Mouse (Mus musculus) forebrain, embryonic 10.5 days (tissue): ENCODE measurements around the gene Nms. TPM values are rescaled to one million over a fixed set of nuclear protein-coding genes. Genes with fewer than 3 reads are reported as not detected.

ENCODE experiments used
- DNase-seq: peaks from one replicate; pipeline ENCODE4 v3.0.0-alpha.2; 2017; ENCODE audit warnings: low spot score; ENCODE audit errors: extremely low spot score
- H3K27ac ChIP-seq: fragments of 300-500 bp; sonication (generic); 2 replicates; pipeline ENCODE4 v1.5.1; 2016; ENCODE audit warnings: mild to moderate bottlenecking
- H3K27me3 ChIP-seq: fragments of 300-500 bp; sonication (generic); 2 replicates; pipeline ENCODE4 v1.6.1; 2016; ENCODE audit warnings: mild to moderate bottlenecking; ENCODE audit not compliant: poor library complexity, severe bottlenecking
- H3K36me3 ChIP-seq: fragments of 300-500 bp; sonication (generic); replicated peaks from 2 replicates; pipeline ENCODE4 v1.6.1; 2016; ENCODE audit warnings: mild to moderate bottlenecking, moderate library complexity
- H3K4me1 ChIP-seq: fragments of 300-500 bp; sonication (generic); 2 replicates; pipeline ENCODE4 v1.6.1; 2016
- H3K4me3 ChIP-seq: fragments of 300-500 bp; sonication (generic); 2 replicates; pipeline ENCODE4 v1.5.1; 2016; ENCODE audit warnings: mild to moderate bottlenecking, moderate library complexity
- H3K9me3 ChIP-seq: fragments of 300-500 bp; sonication (generic); 2 replicates; pipeline ENCODE4 v1.6.1; 2016; ENCODE audit warnings: mild to moderate bottlenecking, moderate library complexity
- WGBS: fragments of 180-500 bp; shearing (Covaris S2); methylation state at CpG from one replicate; pipeline ENCODE4 v1.1.7; 2016; 5-methylcytosine and 5-hydroxymethylcytosine counted together
- polyA plus RNA-seq: library from polyadenylated mRNA; unstranded; fragments of >200 nt; fragmentation: Nextera tagmentation; extraction: Ambion mirVana; gene quantifications from 2 replicates; pipeline ENCODE4 v1.2.1, GENCODE M21; 2016

Nms gene
- not detected in 2 replicates for polyA plus RNA-seq

DNA sequence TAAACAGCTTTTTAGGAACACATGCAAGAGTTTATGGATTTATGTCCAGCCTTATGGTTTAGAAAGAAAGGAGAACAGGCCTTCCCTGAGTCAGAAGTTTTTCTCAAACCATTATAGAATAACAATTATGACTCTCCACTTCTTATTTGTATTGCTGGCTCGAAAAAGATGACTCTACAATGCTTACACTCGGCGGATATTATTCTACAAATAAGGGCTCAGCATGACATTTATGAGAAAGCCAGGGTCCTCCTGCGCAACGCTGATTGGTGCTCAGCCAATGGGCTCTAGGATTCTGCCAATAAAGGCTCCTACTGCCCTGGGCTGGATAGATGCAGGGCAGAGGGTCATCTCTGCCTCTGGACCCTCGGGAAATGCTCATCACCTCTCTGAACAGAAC lies at the start of gene Nms:
Nms (plus strand) TSS at position 301 of the 400 bp plus-strand sequence.
- no peak for DNase-seq
- Histone ChIP-seq H3K27me3 (no peaks in the 10 kb centered on the region), H3K4me1 (no peaks in the 10 kb centered on the region), H3K9me3 (no peaks in the 10 kb centered on the region), H3K36me3 (no peaks in the 10 kb centered on the region), H3K27ac (no peak within 1 kb of the TSS), H3K4me3 (no peak within 1 kb of the TSS)
- 85% methylated on average over 6 of the region's 6 CpGs for WGBS

DNA sequence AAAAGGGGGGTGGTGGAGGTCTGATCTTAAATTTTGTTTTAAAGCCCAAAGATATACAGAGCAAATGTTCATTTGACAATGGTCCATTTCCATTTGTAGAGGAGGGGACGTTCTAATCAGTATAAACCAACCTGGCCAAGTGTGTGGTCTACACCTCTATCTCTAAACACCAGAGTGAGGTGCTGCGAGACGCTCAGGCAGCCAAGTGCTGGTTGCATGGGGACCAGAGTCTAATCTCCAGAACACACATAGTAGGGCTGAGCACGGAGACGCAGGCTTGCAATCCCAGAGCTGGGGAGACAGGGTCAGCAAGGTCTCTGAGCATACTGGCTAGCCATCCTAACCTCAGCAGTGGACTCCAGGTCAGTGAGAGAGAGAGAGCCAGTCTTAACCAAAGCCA lies 47.5 kb upstream of the Nms start:
- DNase-seq: no peak
- H3K4me3 ChIP-seq: no peak overlapping the region
- peaks cover 7% of the 10 kb centered on the region; the same call in 1 of the 2 replicates for H3K36me3 ChIP-seq
- peaks cover 16% of the 10 kb centered on the region for H3K4me1 ChIP-seq
- no peak overlapping the region for H3K27ac ChIP-seq
- H3K9me3 ChIP-seq: no peaks in the 10 kb centered on the region
- peaks cover 9% of the 10 kb centered on the region for H3K27me3 ChIP-seq
- WGBS: 93% methylated on average over 5 of the region's 5 CpGs

DNA sequence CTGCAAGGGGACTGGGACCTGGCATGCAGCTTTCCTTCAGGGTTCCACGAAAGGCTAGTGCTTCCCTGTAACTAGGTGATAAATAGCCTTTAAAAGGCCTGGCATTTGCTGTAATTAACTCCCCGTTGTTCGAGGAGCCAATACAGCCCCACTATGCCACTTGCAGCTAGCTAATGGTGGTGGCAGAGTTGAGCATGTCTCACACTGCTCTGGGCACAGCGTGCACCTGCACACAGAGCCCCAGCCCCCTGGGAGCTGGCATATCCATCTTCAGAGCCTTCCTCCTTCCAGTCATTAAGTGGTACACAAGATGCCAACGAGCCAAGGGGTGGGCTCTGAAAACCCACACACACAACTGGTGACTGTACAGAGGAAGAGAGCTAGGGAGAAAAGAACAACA lies 45.9 kb upstream of the Nms start:
- no peaks in the 10 kb centered on the region for H3K9me3 ChIP-seq
- DNase-seq: no peak
- peaks cover 21% of the 10 kb centered on the region for H3K4me1 ChIP-seq
- H3K27me3 ChIP-seq: peaks cover 25% of the 10 kb centered on the region
- 80% methylated on average over 5 of the region's 5 CpGs for WGBS
- no peak overlapping the region for H3K4me3 ChIP-seq
- peaks cover 7% of the 10 kb centered on the region; the same call in 1 of the 2 replicates for H3K36me3 ChIP-seq
- H3K27ac ChIP-seq: 0 out of 2 replicates have a peak overlapping the region, but pooled peaks have one; percentile 1

DNA sequence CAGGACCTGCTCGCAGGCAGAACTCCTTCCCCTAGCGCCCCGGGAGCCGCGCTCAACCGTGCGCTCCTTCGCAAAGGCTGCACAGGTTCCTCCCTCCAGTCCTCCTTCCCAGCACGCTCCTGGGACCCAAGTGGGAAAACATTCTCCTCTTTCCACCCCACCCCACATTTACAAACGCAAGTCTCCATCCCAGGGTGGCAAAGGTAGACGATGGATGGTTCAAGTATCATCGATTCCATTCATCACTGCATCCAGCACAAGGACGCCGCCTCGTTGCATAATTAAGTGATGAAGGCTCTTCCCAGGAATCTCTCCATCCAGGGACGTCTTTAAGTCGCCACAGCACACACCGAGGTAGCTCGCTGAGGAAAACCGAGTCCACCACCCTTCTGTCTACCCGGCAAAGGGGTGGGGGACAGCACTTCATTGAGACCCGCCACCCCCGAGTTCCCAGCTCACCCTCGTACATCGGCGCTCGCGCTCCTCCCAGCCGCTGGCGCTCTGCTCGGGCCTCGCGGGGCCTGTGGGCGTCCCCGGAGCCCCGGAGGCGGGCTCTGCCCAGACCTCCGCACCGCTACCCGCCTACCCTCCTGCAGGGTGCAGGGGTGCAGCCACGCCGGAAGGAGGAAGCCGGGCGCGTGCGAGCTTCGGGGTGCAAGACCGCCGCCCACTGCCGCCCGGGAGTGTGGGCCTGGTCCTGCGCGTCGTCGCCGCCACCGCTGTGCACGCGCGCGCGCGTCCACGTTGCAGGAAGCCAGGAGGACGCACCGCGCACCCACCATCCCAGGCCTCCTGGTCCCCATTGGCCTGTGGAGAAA lies 41.3 kb upstream of the Nms start, which contains the start of gene Chst10:
Chst10 (minus strand) TSS at position 731 of the 818 bp plus-strand sequence.
- Histone ChIP-seq H3K27me3 (peaks cover 37% of the 10 kb centered on the region), H3K27ac (peak within 1 kb of the TSS; percentile 90), H3K4me1 (peaks cover 24% of the 10 kb centered on the region), H3K9me3 (no peaks in the 10 kb centered on the region), H3K4me3 (peak within 1 kb of the TSS; percentile 82), H3K36me3 (no peaks in the 10 kb centered on the region)
- WGBS: under 1% methylated on average over 67 of the region's 67 CpGs
- peak; percentile 73 for DNase-seq

DNA sequence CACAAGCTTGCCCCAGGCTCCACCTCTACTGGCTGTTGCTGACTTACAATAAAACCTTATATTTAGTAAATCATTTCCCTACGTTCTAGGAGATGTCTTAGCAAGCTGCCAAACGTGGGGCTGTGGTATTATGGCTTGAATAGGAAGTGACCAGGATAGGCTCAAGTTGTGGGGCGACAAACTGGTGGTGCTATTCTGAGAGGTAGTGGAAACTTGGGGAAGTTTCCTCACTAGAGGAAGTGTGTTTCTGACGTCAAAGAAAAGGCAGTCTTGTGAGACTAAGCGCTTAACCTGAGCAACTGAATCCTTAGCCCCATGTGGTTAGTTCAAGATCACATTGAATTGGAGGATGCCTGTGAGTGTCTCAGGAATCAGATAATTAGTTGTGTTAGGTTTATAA lies 36.4 kb upstream of the Nms start:
- 76% methylated on average over 5 of the region's 5 CpGs for WGBS
- H3K4me3 ChIP-seq: no peak overlapping the region
- peaks cover 7% of the 10 kb centered on the region for H3K4me1 ChIP-seq
- DNase-seq: no peak
- H3K27ac ChIP-seq: no peak overlapping the region
- H3K9me3 ChIP-seq: no peaks in the 10 kb centered on the region
- peaks cover 17% of the 10 kb centered on the region for H3K27me3 ChIP-seq
- no peaks in the 10 kb centered on the region for H3K36me3 ChIP-seq

DNA sequence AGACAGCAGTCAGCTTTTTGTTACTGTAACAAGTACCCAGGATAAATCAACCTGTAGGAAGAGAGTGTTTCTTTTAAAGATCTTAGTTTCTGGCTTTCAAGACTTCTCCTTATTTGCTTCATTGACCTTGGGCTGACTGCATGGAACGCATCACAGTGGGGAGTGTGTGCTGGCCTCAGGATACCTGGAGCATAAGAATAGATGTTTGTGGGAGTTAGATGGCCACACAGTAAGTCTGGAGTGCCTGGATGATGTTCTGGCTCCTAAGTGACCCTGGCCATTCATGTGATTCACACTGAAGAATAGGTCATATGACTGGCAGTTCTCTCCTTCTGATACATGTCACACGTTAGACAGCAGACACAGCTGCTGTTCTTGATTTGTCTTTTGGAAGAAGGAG lies 35.0 kb upstream of the Nms start:
- H3K27ac ChIP-seq: no peak overlapping the region
- peaks cover 6% of the 10 kb centered on the region; the same call in 1 of the 2 replicates for H3K27me3 ChIP-seq
- H3K9me3 ChIP-seq: no peaks in the 10 kb centered on the region
- no peak overlapping the region for H3K4me3 ChIP-seq
- no peaks in the 10 kb centered on the region for H3K36me3 ChIP-seq
- 72% methylated on average over 2 of the region's 2 CpGs for WGBS
- H3K4me1 ChIP-seq: no peaks in the 10 kb centered on the region
- no peak for DNase-seq

DNA sequence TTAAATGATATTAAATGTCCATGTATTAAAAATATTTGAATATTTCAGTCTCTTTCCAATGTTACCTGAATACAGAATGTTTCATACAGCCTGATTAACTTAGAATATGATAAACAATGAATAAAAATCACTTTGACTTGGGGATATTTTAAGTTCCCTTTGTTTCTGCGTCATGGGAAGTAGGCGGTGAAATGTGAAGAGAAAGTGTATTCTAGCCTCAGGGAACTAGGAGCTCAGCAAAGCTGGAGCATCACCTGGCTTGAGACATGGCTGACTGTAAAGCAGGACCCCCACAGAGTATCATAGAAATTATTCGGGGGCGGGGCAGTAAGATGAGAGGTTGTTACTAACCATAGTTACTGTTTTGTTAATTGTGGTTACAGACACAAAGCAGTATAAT lies 10.0 kb upstream of the Nms start:
- Histone ChIP-seq H3K36me3 (no peaks in the 10 kb centered on the region), H3K27ac (no peak overlapping the region), H3K4me1 (no peaks in the 10 kb centered on the region), H3K9me3 (no peaks in the 10 kb centered on the region), H3K4me3 (no peak overlapping the region), H3K27me3 (no peaks in the 10 kb centered on the region)
- DNase-seq: no peak
- WGBS: 85% methylated on average over 4 of the region's 4 CpGs

DNA sequence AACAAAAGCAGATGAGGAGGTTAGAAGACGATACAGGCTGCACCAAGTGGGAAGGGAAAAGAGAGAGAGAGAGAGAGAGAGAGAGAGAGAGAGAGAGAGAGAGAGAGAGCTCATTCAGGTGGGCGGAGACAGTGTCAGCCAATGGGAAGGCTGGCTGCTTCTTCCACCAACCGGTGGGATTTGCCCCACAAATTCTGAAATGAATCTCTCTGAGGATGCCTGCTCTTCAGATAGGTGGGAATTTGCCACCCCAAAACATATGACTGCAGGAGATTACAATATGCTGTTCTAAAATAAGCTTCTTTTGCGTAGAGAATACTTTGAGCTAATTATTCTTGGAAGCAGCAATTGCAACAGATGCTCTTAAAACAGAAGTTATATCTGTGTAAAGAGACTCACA lies 9.5 kb upstream of the Nms start:
- no peaks in the 10 kb centered on the region for H3K4me1 ChIP-seq
- H3K27me3 ChIP-seq: no peaks in the 10 kb centered on the region
- DNase-seq: no peak
- no peaks in the 10 kb centered on the region for H3K36me3 ChIP-seq
- H3K4me3 ChIP-seq: no peak overlapping the region
- H3K9me3 ChIP-seq: no peaks in the 10 kb centered on the region
- H3K27ac ChIP-seq: no peak overlapping the region
- 78% methylated on average over 4 of the region's 4 CpGs for WGBS

DNA sequence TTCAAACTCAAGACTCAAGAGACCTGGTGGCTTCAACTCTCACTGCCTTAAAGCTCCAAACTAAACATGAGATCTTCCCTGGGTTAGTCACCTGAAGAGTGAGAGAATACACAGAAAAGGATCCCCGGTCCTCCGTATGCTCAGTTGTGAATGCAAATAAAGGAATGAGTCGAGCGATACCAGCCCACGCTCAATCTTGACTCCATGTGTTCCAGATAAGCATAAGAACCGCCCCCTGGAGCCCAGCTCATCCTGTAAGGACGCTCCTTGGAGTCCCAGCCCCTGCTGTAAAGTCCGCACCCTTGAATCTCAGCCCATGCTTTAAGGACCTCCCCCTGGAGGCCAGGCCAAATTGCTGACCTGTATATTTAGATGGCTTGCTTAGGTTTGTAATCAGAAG lies 8.2 kb upstream of the Nms start:
- H3K4me1 ChIP-seq: no peaks in the 10 kb centered on the region
- H3K4me3 ChIP-seq: no peak overlapping the region
- DNase-seq: no peak
- 73% methylated on average over 8 of the region's 8 CpGs for WGBS
- no peaks in the 10 kb centered on the region for H3K36me3 ChIP-seq
- no peak overlapping the region for H3K27ac ChIP-seq
- no peaks in the 10 kb centered on the region for H3K27me3 ChIP-seq
- no peaks in the 10 kb centered on the region for H3K9me3 ChIP-seq

DNA sequence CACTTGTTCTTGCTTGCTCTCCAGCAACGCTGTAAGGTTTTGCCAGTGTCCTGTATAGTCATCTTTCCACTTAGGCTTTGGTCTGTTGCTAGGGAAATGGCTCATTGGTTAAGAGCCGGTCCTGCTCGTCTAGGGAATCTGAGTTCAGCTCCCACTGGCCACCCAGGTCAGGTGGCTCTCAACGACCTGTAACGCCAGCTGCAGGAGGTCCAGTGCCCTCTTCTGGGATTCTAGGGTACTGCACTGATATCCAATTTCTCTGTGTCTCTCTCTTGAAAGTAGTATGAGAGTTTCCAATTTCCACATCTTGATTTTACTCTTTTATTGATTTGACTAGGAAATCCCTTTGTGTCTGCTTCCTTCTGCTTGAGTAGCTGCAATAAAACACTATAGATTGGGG lies 4.3 kb upstream of the Nms start:
- no peaks in the 10 kb centered on the region for H3K9me3 ChIP-seq
- H3K4me1 ChIP-seq: no peaks in the 10 kb centered on the region
- 35% methylated on average over 5 of the region's 5 CpGs for WGBS
- no peak overlapping the region for H3K27ac ChIP-seq
- peak; percentile 21 for DNase-seq
- no peaks in the 10 kb centered on the region for H3K36me3 ChIP-seq
- H3K27me3 ChIP-seq: no peaks in the 10 kb centered on the region
- no peak overlapping the region for H3K4me3 ChIP-seq

DNA sequence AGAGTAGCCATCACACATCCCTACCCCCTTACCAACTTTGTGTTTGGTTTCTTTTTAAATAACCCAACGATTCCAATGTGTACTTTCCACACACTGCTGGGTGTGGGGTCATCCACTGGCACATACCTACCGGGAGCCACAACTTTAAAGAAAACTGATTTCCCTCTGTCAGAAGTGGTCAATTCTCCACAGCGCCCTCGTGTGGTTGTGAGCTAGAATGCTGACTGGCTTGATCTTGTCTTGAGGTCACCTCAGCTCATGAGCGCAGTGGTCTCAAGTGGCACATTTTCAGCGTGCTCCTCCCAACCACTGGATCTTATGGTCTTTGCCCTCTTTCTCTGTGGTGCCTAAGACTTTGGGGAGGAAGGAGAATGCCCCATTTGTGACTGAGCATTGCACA lies 2.2 kb upstream of the Nms start:
- no peak overlapping the region for H3K4me3 ChIP-seq
- H3K27me3 ChIP-seq: no peaks in the 10 kb centered on the region
- no peaks in the 10 kb centered on the region for H3K36me3 ChIP-seq
- H3K4me1 ChIP-seq: no peaks in the 10 kb centered on the region
- peak; percentile 57 for DNase-seq
- H3K9me3 ChIP-seq: no peaks in the 10 kb centered on the region
- WGBS: 28% methylated on average over 6 of the region's 6 CpGs
- H3K27ac ChIP-seq: no peak overlapping the region

DNA sequence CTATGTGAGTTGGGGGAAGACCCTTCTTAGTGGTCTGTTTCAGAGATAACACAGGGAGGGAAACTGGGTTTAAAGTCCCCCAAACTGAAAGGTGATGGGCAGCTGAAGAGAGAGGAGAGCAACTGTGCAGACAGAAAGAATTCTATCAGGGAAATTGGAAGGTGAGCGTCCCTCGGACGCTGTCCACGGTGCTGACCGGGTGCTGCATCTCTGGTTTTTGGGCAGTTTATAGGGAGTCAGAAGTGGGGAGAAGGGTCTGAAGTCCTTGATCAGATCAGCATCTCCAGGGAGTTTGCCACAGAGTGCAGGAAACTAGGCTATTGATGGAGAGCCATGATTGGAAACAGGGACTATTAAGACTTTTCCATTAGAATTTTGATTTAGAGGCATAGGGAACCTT lies 659 bp downstream of the Nms start:
- Histone ChIP-seq H3K27ac (no peak overlapping the region), H3K27me3 (no peaks in the 10 kb centered on the region), H3K4me1 (no peaks in the 10 kb centered on the region), H3K36me3 (no peaks in the 10 kb centered on the region), H3K9me3 (no peaks in the 10 kb centered on the region), H3K4me3 (no peak overlapping the region)
- WGBS: 3% methylated on average over 5 of the region's 5 CpGs
- peak; percentile 21 for DNase-seq

DNA sequence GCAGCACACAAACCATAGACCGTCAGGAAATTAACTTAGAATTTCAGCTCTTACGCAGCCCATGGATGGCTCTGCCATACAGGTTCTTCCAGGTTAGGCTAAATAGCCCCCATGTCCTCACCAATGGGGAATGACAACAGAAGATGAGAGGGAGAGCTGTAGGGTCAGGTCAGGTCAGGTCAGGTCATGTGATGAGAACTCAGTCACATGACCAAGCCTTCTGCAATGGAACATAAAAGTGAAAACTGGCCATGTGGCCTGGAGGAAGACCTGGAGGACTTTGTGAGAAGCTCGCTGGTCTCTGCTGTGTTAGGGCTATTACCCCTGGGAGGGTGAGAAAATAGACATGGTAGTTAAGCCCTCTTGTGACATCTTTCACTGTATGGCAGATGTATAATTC lies 17.5 kb downstream of the Nms start:
- no peaks in the 10 kb centered on the region for H3K36me3 ChIP-seq
- WGBS: 92% methylated on average over 3 of the region's 3 CpGs
- no peaks in the 10 kb centered on the region for H3K9me3 ChIP-seq
- no peaks in the 10 kb centered on the region for H3K4me1 ChIP-seq
- DNase-seq: no peak
- no peaks in the 10 kb centered on the region for H3K27me3 ChIP-seq
- H3K4me3 ChIP-seq: no peak overlapping the region
- H3K27ac ChIP-seq: no peak overlapping the region
